Mouse (Mus musculus) midbrain, embryonic 10.5 days (tissue): ENCODE measurements around the gene Agbl4. TPM values are rescaled to one million over a fixed set of nuclear protein-coding genes. Genes with fewer than 3 reads are reported as not detected.

Experiments used
- DNase-seq: peaks from one replicate; pipeline ENCODE4 v3.0.0-alpha.2; 2017; ENCODE audit warnings: low spot score
- H3K27ac ChIP-seq: fragments of 300-500 bp; sonication (generic); replicated peaks from 2 replicates; pipeline ENCODE4 v1.5.1; 2016; ENCODE audit warnings: mild to moderate bottlenecking
- H3K27me3 ChIP-seq: fragments of 300-500 bp; sonication (generic); 2 replicates; pipeline ENCODE4 v1.6.1; 2016; ENCODE audit warnings: low read depth, mild to moderate bottlenecking; ENCODE audit not compliant: poor library complexity, severe bottlenecking
- H3K36me3 ChIP-seq: fragments of 300-500 bp; sonication (generic); 2 replicates; pipeline ENCODE4 v1.6.1; 2016; ENCODE audit warnings: mild to moderate bottlenecking, moderate library complexity
- H3K4me1 ChIP-seq: fragments of 300-500 bp; sonication (generic); 2 replicates; pipeline ENCODE4 v1.6.1; 2016
- H3K4me3 ChIP-seq: fragments of 300-500 bp; sonication (generic); 2 replicates; pipeline ENCODE4 v1.5.1; 2016; ENCODE audit warnings: mild to moderate bottlenecking, moderate library complexity
- H3K9me3 ChIP-seq: fragments of 300-500 bp; sonication (generic); replicated peaks from 2 replicates; pipeline ENCODE4 v1.6.1; 2016; ENCODE audit warnings: mild to moderate bottlenecking
- WGBS: fragments of 180-500 bp; shearing (Covaris S2); methylation state at CpG from one replicate; pipeline ENCODE4 v1.1.7; 2016; 5-methylcytosine and 5-hydroxymethylcytosine counted together
- polyA plus RNA-seq: library from polyadenylated mRNA; unstranded; fragments of >200 nt; fragmentation: Nextera tagmentation; extraction: Ambion mirVana; gene quantifications from 2 replicates; pipeline ENCODE4 v1.2.1, GENCODE M21; 2016

The Agbl4 gene
- polyA plus RNA-seq, 1 experiment from 2014 or later: 0.64 TPM

GRCm38 (mm10) chr4:111308572-111309288, 911.3 kb downstream of the Agbl4 start:
- no peak for DNase-seq
- H3K36me3 ChIP-seq: no peaks in the 10 kb centered on the region
- no peaks in the 10 kb centered on the region for H3K9me3 ChIP-seq
- 74% methylated on average over 3 of the region's 3 CpGs for WGBS
- no peaks in the 10 kb centered on the region for H3K4me1 ChIP-seq
- no peak overlapping the region for H3K4me3 ChIP-seq
- no peak overlapping the region for H3K27ac ChIP-seq
- no peaks in the 10 kb centered on the region for H3K27me3 ChIP-seq

- no peak for DNase-seq
- Histone ChIP-seq H3K9me3 (no peaks in the 10 kb centered on the region), H3K4me1 (no peaks in the 10 kb centered on the region), H3K36me3 (no peaks in the 10 kb centered on the region), H3K27ac (no peak overlapping the region), H3K27me3 (no peaks in the 10 kb centered on the region), H3K4me3 (no peak overlapping the region)
- WGBS: 82% methylated on average over 11 of the region's 11 CpGs
Observed at GRCm38 (mm10) chr4:111327094-111327493, 929.6 kb downstream of the Agbl4 start.

GRCm38 (mm10) chr4:111327760-111328373, 930.4 kb downstream of the Agbl4 start:
- Histone ChIP-seq H3K27me3 (no peaks in the 10 kb centered on the region), H3K9me3 (no peaks in the 10 kb centered on the region), H3K27ac (no peak overlapping the region), H3K4me3 (no peak overlapping the region), H3K36me3 (no peaks in the 10 kb centered on the region), H3K4me1 (no peaks in the 10 kb centered on the region)
- WGBS: 76% methylated on average over 11 of the region's 11 CpGs
- DNase-seq: no peak

GRCm38 (mm10) chr4:111329501-111329900, 932.0 kb downstream of the Agbl4 start:
- WGBS: 67% methylated on average over 4 of the region's 4 CpGs
- no peak for DNase-seq
- H3K9me3 ChIP-seq: no peaks in the 10 kb centered on the region
- no peak overlapping the region for H3K4me3 ChIP-seq
- no peaks in the 10 kb centered on the region for H3K27me3 ChIP-seq
- no peaks in the 10 kb centered on the region for H3K36me3 ChIP-seq
- no peaks in the 10 kb centered on the region for H3K4me1 ChIP-seq
- no peak overlapping the region for H3K27ac ChIP-seq

DNA sequence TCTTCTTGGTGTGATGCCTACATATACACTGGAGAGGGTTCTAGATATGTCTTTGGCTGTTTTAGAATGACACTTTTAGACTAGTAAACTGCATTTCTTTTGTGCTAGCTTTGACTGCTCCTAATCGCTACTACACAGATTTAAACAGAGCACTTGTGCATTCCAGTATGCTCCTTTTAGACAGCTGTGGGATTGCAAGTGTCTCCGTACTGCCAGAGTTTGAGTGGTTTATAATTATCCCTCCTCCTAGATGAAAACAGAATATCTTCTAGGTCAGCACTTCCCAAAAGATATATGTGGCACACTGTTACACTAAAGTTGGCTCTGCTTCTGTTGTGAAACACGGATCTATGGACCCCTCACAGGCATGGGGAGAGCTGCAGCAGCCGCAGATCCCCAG, 935.4 kb downstream of the Agbl4 start:
- Histone ChIP-seq H3K36me3 (no peaks in the 10 kb centered on the region), H3K4me1 (no peaks in the 10 kb centered on the region), H3K27ac (no peak overlapping the region), H3K27me3 (no peaks in the 10 kb centered on the region), H3K9me3 (no peaks in the 10 kb centered on the region), H3K4me3 (no peak overlapping the region)
- 87% methylated on average over 4 of the region's 4 CpGs for WGBS
- DNase-seq: no peak

- WGBS: 27% methylated on average over 4 of the region's 4 CpGs
- DNase-seq: no peak
- Histone ChIP-seq H3K9me3 (no peaks in the 10 kb centered on the region), H3K4me3 (no peak overlapping the region), H3K4me1 (peaks cover 17% of the 10 kb centered on the region), H3K36me3 (no peaks in the 10 kb centered on the region), H3K27ac (no peak overlapping the region), H3K27me3 (no peaks in the 10 kb centered on the region)
Observed at GRCm38 (mm10) chr4:111349965-111350364, 952.5 kb downstream of the Agbl4 start.

- Histone ChIP-seq H3K27ac (no peak overlapping the region), H3K4me3 (no peak overlapping the region), H3K27me3 (no peaks in the 10 kb centered on the region), H3K9me3 (no peaks in the 10 kb centered on the region), H3K4me1 (peaks cover 17% of the 10 kb centered on the region), H3K36me3 (no peaks in the 10 kb centered on the region)
- 66% methylated on average over 6 of the region's 6 CpGs for WGBS
- no peak for DNase-seq
Observed at GRCm38 (mm10) chr4:111350615-111351525, 953.4 kb downstream of the Agbl4 start.

DNA sequence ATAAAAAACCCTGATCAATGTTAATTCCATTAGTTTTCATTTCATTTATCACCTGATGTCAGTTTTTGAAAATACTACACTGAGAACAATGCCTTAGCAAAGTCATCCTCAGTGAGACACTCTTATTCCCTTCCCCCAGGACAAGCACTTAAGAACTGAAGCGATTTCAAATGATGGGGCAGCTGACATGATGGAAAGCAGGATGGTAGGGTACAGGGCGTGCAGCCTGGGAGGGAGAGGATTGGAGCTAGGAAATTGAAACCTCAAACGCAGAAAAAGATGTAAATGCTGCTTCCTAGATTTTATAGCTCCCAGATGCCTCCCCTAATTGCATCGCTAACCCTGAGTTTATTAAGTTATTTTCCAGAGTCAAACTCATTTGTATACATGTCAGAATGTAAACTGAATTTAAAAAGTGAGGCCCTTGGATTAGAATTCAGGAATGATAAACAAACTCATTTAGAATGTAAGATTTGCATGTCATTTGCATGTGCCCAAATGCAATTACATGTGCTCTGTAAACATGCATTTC, 959.2 kb downstream of the Agbl4 start:
- Histone ChIP-seq H3K4me3 (no peak overlapping the region), H3K27ac (no peak overlapping the region), H3K9me3 (no peaks in the 10 kb centered on the region), H3K36me3 (no peaks in the 10 kb centered on the region), H3K27me3 (no peaks in the 10 kb centered on the region), H3K4me1 (no peaks in the 10 kb centered on the region)
- no peak for DNase-seq
- 81% methylated on average over 4 of the region's 4 CpGs for WGBS

DNA sequence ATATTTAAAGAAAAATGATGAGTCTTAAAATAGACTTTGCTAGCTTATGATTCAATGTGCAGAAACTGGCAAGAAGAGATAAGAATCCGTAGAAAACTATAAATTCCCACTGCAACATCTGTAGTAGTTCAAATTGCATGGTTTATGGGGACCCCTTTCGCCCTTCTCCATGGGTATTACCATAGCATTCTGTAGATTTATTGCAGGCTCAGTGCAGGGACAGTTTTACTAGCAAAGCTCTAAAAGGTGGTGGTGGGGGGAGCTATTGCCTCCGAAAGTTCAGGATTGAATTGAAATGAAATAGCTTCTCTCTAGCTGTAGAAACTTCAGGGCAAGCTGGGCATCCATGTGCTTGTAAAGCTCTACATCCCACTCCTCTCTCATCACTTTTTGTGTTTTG, 959.7 kb downstream of the Agbl4 start:
- Histone ChIP-seq H3K27me3 (no peaks in the 10 kb centered on the region), H3K4me1 (no peaks in the 10 kb centered on the region), H3K36me3 (no peaks in the 10 kb centered on the region), H3K27ac (no peak overlapping the region), H3K9me3 (no peaks in the 10 kb centered on the region), H3K4me3 (no peak overlapping the region)
- 89% methylated on average over 3 of the region's 3 CpGs for WGBS
- DNase-seq: no peak

- H3K27ac ChIP-seq: no peak overlapping the region
- H3K9me3 ChIP-seq: no peaks in the 10 kb centered on the region
- no peaks in the 10 kb centered on the region for H3K4me1 ChIP-seq
- H3K36me3 ChIP-seq: no peaks in the 10 kb centered on the region
- no peaks in the 10 kb centered on the region for H3K27me3 ChIP-seq
- DNase-seq: no peak
- 75% methylated on average over 2 of the region's 2 CpGs for WGBS
- no peak overlapping the region for H3K4me3 ChIP-seq
Observed at GRCm38 (mm10) chr4:111364199-111364598, 966.7 kb downstream of the Agbl4 start.

GRCm38 (mm10) chr4:111367771-111368170, 970.3 kb downstream of the Agbl4 start:
- Histone ChIP-seq H3K4me3 (no peak overlapping the region), H3K36me3 (no peaks in the 10 kb centered on the region), H3K4me1 (no peaks in the 10 kb centered on the region), H3K27ac (no peak overlapping the region), H3K27me3 (no peaks in the 10 kb centered on the region), H3K9me3 (no peaks in the 10 kb centered on the region)
- no peak for DNase-seq
- 79% methylated on average over 2 of the region's 2 CpGs for WGBS

GRCm38 (mm10) chr4:111377159-111377558, 979.7 kb downstream of the Agbl4 start:
- H3K9me3 ChIP-seq: no peaks in the 10 kb centered on the region
- DNase-seq: no peak

More at GRCm38 (mm10) chr4:111377159-111377558, 979.7 kb downstream of the Agbl4 start:
- Histone ChIP-seq H3K27me3 (no peaks in the 10 kb centered on the region), H3K27ac (no peak overlapping the region), H3K4me1 (no peaks in the 10 kb centered on the region), H3K4me3 (no peak overlapping the region), H3K36me3 (no peaks in the 10 kb centered on the region)
